Mouse (Mus musculus): Measurements from ENCODE around the gene Minos1. TPM values are rescaled to one million over a fixed set of nuclear protein-coding genes. Genes with fewer than 3 reads are reported as not detected.

Gene Minos1
- polyA plus RNA-seq, 1 experiment from 2014 or later: 441 TPM

- Histone ChIP-seq H3K4me3 (no peak overlapping the region), H3K9me3 (no peaks in the 10 kb centered on the region), H3K4me1 (peaks cover 32% of the 10 kb centered on the region), H3K27ac (no peak overlapping the region), H3K36me3 (peaks cover 17% of the 10 kb centered on the region; the same call in 1 of the 2 replicates), H3K27me3 (peaks cover 40% of the 10 kb centered on the region), H3K4me2 (replicated peaks) (no peak overlapping the region), H3K9ac (no peak overlapping the region)
- WGBS: 15% methylated on average over 4 of the region's 4 CpGs
- ATAC-seq (ENCODE audit: low FRiP score, low read depth): no peak
Observed at GRCm38 (mm10) chr4:139078726-139079125, 52.2 kb downstream of the Minos1 start.

- H3K27ac ChIP-seq: no peak overlapping the region
- no peaks in the 10 kb centered on the region for H3K9me3 ChIP-seq
- ATAC-seq (ENCODE audit: low FRiP score, low read depth): no peak
- H3K4me2 ChIP-seq (replicated peaks): no peak overlapping the region
- peaks cover 14% of the 10 kb centered on the region; the same call in 1 of the 2 replicates for H3K36me3 ChIP-seq
- peaks cover 44% of the 10 kb centered on the region for H3K27me3 ChIP-seq
- peaks cover 28% of the 10 kb centered on the region for H3K4me1 ChIP-seq
- H3K9ac ChIP-seq: no peak overlapping the region
- 24% methylated on average over 2 of the region's 2 CpGs for WGBS
- no peak overlapping the region for H3K4me3 ChIP-seq
Observed at GRCm38 (mm10) chr4:139078313-139078712, 52.6 kb downstream of the Minos1 start.

GRCm38 (mm10) chr4:139075915-139076314 lies 55.0 kb downstream of the Minos1 start:
- Histone ChIP-seq H3K4me2 (replicated peaks) (peak overlapping the region; percentile 94), H3K9me3 (no peaks in the 10 kb centered on the region), H3K4me1 (peaks cover 18% of the 10 kb centered on the region), H3K27ac (no peak overlapping the region), H3K36me3 (no peaks in the 10 kb centered on the region), H3K27me3 (peaks cover 68% of the 10 kb centered on the region), H3K4me3 (peak overlapping the region; percentile 67), H3K9ac (no peak overlapping the region)
- 15% methylated on average over 5 of the region's 5 CpGs for WGBS
- no peak for ATAC-seq (ENCODE audit: low FRiP score, low read depth)

- Histone ChIP-seq H3K9me3 (no peaks in the 10 kb centered on the region), H3K4me1 (peaks cover 18% of the 10 kb centered on the region), H3K4me3 (peak within 1 kb of the TSS; percentile 67), H3K27ac (no peak within 1 kb of the TSS), H3K9ac (peak within 1 kb of the TSS; percentile 66), H3K36me3 (no peaks in the 10 kb centered on the region), H3K4me2 (replicated peaks) (peak within 1 kb of the TSS; percentile 94), H3K27me3 (peaks cover 75% of the 10 kb centered on the region)
- under 1% methylated on average over 59 of the region's 77 CpGs for WGBS
- ATAC-seq (ENCODE audit: low FRiP score, low read depth): peak; percentile 34; the same call in 1 of the 2 replicates
Observed at GRCm38 (mm10) chr4:139075041-139075711, 55.7 kb downstream of the Minos1 start, which contains the start of gene Htr6. Gene Htr6 (minus strand): TSS chr4:139075570.

GRCm38 (mm10) chr4:139074060-139074459 lies 56.9 kb downstream of the Minos1 start:
- Histone ChIP-seq H3K4me2 (replicated peaks) (peak overlapping the region; percentile 94), H3K9ac (peak overlapping the region; percentile 66; the same call in 1 of the 2 replicates), H3K36me3 (no peaks in the 10 kb centered on the region), H3K9me3 (no peaks in the 10 kb centered on the region), H3K4me3 (peak overlapping the region; percentile 67), H3K27ac (no peak overlapping the region), H3K27me3 (peaks cover 87% of the 10 kb centered on the region), H3K4me1 (peaks cover 16% of the 10 kb centered on the region)
- WGBS: 16% methylated on average over 29 of the region's 29 CpGs
- ATAC-seq (ENCODE audit: low FRiP score, low read depth): no peak

- peaks cover 55% of the 10 kb centered on the region for H3K27me3 ChIP-seq
- no peaks in the 10 kb centered on the region for H3K4me1 ChIP-seq
- no peak overlapping the region for H3K9ac ChIP-seq
- no peak overlapping the region for H3K4me3 ChIP-seq
- no peak overlapping the region for H3K27ac ChIP-seq
- no peaks in the 10 kb centered on the region for H3K9me3 ChIP-seq
- ATAC-seq (ENCODE audit: low FRiP score, low read depth): no peak
- WGBS: 31% methylated on average over 4 of the region's 4 CpGs
- no peaks in the 10 kb centered on the region for H3K36me3 ChIP-seq
- no peak overlapping the region for H3K4me2 ChIP-seq (replicated peaks)
Observed at GRCm38 (mm10) chr4:139068287-139068686, 62.6 kb downstream of the Minos1 start.

- no peak for ATAC-seq (ENCODE audit: low FRiP score, low read depth)
- Histone ChIP-seq H3K4me3 (no peak overlapping the region), H3K27ac (no peak overlapping the region), H3K4me1 (no peaks in the 10 kb centered on the region), H3K36me3 (no peaks in the 10 kb centered on the region), H3K9me3 (no peaks in the 10 kb centered on the region), H3K9ac (no peak overlapping the region), H3K27me3 (peaks cover 21% of the 10 kb centered on the region), H3K4me2 (replicated peaks) (no peak overlapping the region)
- 91% methylated on average over 5 of the region's 5 CpGs for WGBS
Observed at GRCm38 (mm10) chr4:139064831-139065230, 66.1 kb downstream of the Minos1 start.

- Histone ChIP-seq H3K9me3 (no peaks in the 10 kb centered on the region), H3K4me2 (replicated peaks) (no peak overlapping the region), H3K4me3 (no peak overlapping the region), H3K27me3 (0 out of 2 replicates have a peak, but pooled peaks cover 5% of the 10 kb centered on the region), H3K9ac (no peak overlapping the region), H3K36me3 (no peaks in the 10 kb centered on the region), H3K4me1 (no peaks in the 10 kb centered on the region), H3K27ac (no peak overlapping the region)
- no peak for ATAC-seq (ENCODE audit: low FRiP score, low read depth)
- 5% methylated on average over 7 of the region's 7 CpGs for WGBS
Observed at GRCm38 (mm10) chr4:139059569-139059968, 71.3 kb downstream of the Minos1 start.

GRCm38 (mm10) chr4:139058029-139058428 lies 72.9 kb downstream of the Minos1 start:
- no peak overlapping the region for H3K27ac ChIP-seq
- no peak overlapping the region for H3K4me2 ChIP-seq (replicated peaks)
- H3K27me3 ChIP-seq: no peaks in the 10 kb centered on the region
- no peak overlapping the region for H3K4me3 ChIP-seq
- H3K9ac ChIP-seq: no peak overlapping the region
- no peak for ATAC-seq (ENCODE audit: low FRiP score, low read depth)
- H3K36me3 ChIP-seq: no peaks in the 10 kb centered on the region
- no peaks in the 10 kb centered on the region for H3K4me1 ChIP-seq
- 80% methylated on average over 5 of the region's 5 CpGs for WGBS
- no peaks in the 10 kb centered on the region for H3K9me3 ChIP-seq

GRCm38 (mm10) chr4:139057291-139057690 lies 73.6 kb downstream of the Minos1 start:
- no peak for ATAC-seq (ENCODE audit: low FRiP score, low read depth)
- Histone ChIP-seq H3K27me3 (no peaks in the 10 kb centered on the region), H3K4me2 (replicated peaks) (no peak overlapping the region), H3K9ac (no peak overlapping the region), H3K4me1 (no peaks in the 10 kb centered on the region), H3K36me3 (no peaks in the 10 kb centered on the region), H3K9me3 (no peaks in the 10 kb centered on the region), H3K4me3 (no peak overlapping the region), H3K27ac (no peak overlapping the region)
- 70% methylated on average over 5 of the region's 5 CpGs for WGBS

GRCm38 (mm10) chr4:139055744-139056143 lies 75.2 kb downstream of the Minos1 start:
- H3K4me3 ChIP-seq: no peak overlapping the region
- no peak for ATAC-seq (ENCODE audit: low FRiP score, low read depth)
- no peak overlapping the region for H3K4me2 ChIP-seq (replicated peaks)
- H3K27me3 ChIP-seq: no peaks in the 10 kb centered on the region
- no peak overlapping the region for H3K27ac ChIP-seq
- H3K36me3 ChIP-seq: no peaks in the 10 kb centered on the region
- no peaks in the 10 kb centered on the region for H3K4me1 ChIP-seq
- no peaks in the 10 kb centered on the region for H3K9me3 ChIP-seq
- WGBS: 76% methylated on average over 3 of the region's 3 CpGs
- no peak overlapping the region for H3K9ac ChIP-seq

GRCm38 (mm10) chr4:139055336-139055735 lies 75.6 kb downstream of the Minos1 start:
- H3K27me3 ChIP-seq: no peaks in the 10 kb centered on the region
- no peaks in the 10 kb centered on the region for H3K4me1 ChIP-seq
- no peak overlapping the region for H3K4me2 ChIP-seq (replicated peaks)
- no peak overlapping the region for H3K9ac ChIP-seq
- ATAC-seq (ENCODE audit: low FRiP score, low read depth): no peak
- 77% methylated on average over 4 of the region's 4 CpGs for WGBS
- no peak overlapping the region for H3K4me3 ChIP-seq
- H3K9me3 ChIP-seq: no peaks in the 10 kb centered on the region
- H3K36me3 ChIP-seq: no peaks in the 10 kb centered on the region
- no peak overlapping the region for H3K27ac ChIP-seq
